Mouse (Mus musculus) telencephalon, adult 2 months (tissue): ENCODE data around the gene Olfr145.

Experiments used
- DNase-seq: peaks from one replicate; pipeline ENCODE4 v3.0.0-alpha.2; 2011; ENCODE audit warnings: low read depth, low spot score

Olfr145 gene

DNA sequence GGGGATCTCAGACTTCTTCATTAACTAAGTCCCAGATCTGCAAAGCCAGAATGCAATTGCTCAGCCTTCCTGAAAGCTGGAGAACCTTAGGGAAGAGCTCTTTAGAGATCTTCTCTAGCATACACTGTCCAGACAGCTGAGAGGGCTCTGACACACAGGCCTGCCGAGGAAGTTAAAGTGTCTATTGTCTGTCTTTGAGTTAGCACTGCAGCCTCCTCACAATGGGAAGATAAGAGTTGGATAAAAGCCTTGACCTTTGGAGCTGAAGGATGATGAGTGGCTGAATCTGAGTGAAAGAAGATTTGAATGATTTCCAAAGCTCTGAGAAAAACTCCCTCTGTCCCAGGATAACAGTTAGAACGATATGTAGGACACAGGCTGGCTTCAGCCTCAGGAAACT is at the start of gene Olfr145:
Gene Olfr145, plus strand, starts transcription at position 64 of the 400 bp plus-strand sequence.
- DNase-seq = no peak

- DNase-seq = no peak
These were observed 47.3 kb upstream of the Olfr145 start for GRCm38 (mm10) chr9:37849267-37849666.

GRCm38 (mm10) chr9:37853969-37854368 is 42.6 kb upstream of the Olfr145 start, which contains the start of gene Olfr877:
TSS of gene Olfr877 (plus strand) at chr9:37854269.
- DNase-seq = no peak

- DNase-seq = peak; percentile 55
These were observed 33.2 kb upstream of the Olfr145 start for GRCm38 (mm10) chr9:37863325-37863724.

GRCm38 (mm10) chr9:37870246-37870645 is 26.3 kb upstream of the Olfr145 start:
- no peak for DNase-seq

DNA sequence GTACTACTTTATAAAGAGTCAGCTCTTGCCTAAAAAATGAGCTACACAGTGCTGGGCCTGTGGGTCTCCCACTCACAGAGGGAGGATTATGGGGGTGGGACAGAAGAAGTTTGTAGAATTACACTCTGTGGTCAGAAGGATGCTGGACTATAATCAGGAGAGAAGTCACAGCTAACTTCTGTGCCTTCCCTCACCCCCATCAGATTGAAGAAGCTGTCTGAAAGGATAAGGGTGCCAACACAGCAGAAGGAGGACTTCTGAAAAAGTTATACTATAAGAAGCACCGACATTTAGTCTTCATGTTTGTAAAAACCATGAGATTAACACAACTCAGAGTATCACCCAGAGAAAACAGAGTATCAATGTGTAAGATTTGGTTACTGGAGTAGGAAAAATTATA is 25.4 kb upstream of the Olfr145 start:
- DNase-seq = no peak

- no peak for DNase-seq
These were observed 25.0 kb upstream of the Olfr145 start for GRCm38 (mm10) chr9:37871536-37871935.

GRCm38 (mm10) chr9:37890960-37891359 is 5.6 kb upstream of the Olfr145 start:
- DNase-seq = peak; percentile 87

DNA sequence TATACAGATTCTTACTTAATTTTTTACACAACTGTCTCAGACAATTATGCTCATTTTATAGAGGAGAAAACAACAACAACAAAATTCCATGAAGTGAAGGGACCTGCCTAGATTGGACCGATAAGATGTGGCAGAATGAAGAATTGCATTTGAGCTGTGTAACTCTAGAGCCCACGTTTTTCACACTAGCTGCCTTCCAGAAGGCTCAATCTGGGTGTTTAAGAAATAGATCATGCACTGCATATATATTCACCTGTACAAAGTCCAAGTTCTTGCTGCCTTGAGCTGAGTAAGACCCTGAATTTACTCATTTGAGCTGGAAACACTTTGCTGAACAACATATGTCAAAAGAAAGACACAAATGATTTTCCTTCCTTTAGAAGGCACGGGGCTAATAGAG is 9.0 kb downstream of the Olfr145 start:
- DNase-seq = peak; percentile 77

DNA sequence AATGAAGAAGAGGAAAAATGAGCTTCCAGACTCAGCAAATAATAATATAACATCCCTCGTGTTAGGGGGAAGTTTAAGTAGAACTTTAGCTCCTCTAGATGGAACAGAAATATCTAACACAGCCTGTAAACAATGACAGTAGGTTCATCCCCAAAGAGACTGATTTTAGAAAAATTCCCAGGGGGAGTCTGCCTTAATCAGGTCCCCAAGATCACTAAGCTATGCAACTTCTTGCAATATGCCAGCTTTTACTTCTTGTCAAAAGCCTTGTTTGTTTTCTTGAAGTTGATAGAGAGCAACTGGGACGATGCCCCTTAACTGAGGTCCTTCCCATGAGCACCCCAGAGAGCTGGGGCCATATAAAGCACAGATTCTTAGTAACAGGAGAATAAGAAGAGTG is 21.0 kb downstream of the Olfr145 start, which contains the start of gene Olfr878:
Gene Olfr878, plus strand, starts transcription at position 301 of the 400 bp plus-strand sequence.
- DNase-seq = no peak

DNA sequence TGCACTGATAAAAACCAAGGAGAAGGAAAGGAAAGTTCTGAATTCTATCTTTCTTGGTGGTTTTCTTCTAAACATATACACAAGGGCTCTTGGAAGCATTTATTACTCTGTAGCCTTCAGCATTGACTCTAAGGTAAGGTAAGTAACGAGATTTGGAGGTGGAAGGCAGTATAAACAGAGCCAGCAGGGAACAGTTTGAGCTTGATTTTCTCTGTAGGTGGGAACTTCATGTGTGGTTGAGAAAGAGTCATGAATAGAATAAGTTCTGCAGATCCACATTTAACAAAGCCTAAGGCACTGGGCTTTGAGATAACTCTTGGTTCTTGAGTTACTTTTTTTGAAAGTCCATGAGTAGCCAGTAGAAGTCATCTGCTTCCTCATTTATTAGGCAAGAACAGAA is 21.5 kb downstream of the Olfr145 start:
- no peak for DNase-seq

DNA sequence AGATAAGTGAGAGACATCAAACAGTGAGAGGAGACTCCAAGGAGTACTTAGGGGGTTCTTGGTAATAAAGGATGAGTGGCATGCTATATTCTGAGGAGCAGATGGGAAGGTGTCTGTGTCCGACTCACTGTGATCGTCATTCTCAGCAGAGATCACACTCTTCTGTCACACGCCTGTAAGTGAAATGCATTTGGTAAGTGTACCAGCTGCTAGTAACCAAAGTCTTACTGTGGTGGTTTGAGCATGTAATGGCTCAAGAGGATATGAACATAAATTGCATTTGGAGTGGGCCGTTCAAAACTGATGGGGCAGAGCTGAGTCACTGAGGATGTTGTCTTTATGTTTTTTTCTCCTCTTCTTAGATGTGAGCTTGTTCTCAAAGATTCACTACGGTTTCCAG is 27.7 kb downstream of the Olfr145 start:
- DNase-seq = no peak

DNA sequence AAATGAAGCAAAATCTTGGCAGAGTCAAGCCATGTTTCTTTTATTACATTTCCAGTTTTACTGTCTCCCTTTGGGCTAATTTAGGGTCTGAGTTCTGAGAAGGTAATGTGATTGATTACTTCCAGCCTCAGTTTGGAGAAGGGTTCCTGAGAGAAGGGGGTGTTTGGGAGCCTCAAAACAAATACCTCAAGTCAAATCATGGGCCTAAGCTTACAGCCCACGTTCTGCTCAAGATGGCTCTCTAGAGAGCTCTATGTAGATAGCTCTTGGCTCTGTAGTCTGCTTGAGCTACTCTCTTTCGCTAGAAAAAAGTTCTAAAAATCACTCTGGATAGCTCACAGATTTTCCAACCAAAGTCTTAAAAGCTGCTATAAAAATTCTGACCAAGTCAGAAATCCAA is 28.9 kb downstream of the Olfr145 start:
- DNase-seq = no peak

DNA sequence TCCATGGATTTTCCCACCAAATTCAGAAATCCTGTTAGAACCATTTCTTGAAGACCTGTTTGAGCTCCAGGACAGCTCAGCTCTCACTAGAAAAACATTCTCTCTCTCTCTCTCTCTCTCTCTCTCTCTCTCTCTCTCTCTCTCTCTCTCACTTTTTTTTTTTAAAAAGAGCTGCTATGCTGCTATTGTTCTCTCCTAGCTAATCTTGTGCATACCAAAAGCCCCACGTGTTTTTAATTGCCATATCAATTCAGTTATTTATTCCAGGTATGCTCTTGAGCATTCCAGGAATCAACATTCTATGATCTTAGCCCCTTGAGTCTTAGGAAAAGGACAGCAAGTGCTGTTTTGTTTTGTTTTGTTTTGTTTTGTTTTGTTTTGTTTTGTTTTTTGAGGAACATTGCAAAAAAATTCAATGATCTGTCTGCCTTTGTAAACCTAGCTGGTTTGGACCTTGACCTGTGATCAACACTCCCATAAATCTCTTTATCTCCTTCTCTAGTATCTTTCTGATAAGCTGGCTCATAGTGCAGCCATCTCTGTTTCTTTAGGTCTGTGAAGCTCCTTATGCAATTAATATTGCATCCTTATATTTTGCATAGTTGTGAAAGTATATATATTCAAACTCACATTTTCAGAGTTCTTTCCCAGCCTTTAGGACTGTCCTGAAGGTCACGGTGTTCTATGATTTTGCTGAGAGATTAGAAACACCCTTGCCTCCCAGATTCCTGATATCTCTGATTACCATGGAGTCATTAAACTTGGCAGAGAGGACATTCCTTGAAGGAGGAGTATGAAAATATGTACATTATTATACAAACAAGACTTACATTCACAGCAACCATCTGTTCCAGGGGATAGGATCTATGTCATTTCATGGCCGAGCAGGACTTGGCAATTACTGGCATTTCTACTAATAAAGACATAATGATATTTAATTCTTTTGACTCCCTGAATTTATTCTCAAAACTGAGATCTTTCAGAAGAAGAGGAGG is 29.8 kb downstream of the Olfr145 start:
- no peak for DNase-seq

GRCm38 (mm10) chr9:37932519-37932918 is 36.0 kb downstream of the Olfr145 start:
- DNase-seq = peak; percentile 87

DNA sequence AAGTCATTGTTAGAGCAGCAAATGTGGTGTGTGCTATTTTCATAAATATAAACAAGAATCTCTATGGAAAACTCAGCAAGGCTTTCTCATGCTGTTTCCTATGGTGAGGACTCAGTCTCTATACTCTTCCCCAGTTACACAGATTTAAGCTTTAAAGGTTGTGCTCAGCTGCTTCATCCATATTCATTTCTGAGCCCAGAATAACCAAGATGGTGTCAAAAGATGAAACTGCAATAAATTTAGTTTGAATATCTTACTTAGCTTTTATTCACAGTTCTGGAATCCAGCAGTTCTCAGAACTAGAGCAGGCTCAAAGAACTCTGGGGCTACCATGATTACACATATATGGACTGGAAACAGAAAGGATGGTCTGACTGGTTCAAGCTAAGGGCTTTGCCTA is 37.6 kb downstream of the Olfr145 start:
- DNase-seq = no peak

GRCm38 (mm10) chr9:37941167-37941566 is 44.6 kb downstream of the Olfr145 start:
- DNase-seq = no peak
